Mouse (Mus musculus): ENCODE results near the gene Mllt11. TPM values are rescaled to one million over a fixed set of nuclear protein-coding genes. Genes with fewer than 3 reads are reported as not detected.
"Not testable (repeated sequence)": the region's sequence is repeated elsewhere in the genome, so short reads cannot be mapped to it uniquely, and the experiment has no call there.

Gene Mllt11
- polyA plus RNA-seq, 1 experiment, result 13.1 TPM

DNA sequence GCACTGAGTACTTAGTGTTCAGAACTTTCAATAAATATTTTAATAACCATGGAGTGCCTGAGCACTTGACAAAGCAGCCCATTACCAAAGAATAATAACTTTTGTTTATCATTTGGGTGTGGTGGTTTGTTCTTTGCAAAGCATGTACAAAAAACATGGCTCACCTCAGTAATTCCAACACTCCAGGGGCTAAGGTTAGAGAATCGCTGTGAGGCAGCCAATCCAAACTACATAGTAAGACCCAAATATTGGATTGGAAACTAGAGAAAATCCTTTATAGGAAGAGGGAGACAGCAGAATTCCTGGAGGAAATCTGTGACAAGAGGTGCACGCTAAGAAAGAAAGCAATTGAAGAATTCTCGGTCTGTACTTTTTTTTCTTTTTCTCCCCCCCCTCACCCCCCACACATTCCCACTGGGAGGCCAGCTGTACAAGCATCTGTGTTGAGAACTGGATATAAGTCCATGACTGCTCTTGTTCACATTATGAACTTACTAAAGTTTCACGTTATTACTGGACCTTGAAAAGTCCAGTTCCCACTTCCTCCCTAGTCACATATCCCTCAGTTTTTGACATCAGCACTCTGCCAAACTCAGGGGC lies 15.2 kb downstream of the Mllt11 start:
- H3K4me3 ChIP-seq (ENCODE audit: low read depth, low read length), result peak overlapping the region; percentile 58
- H3K27ac ChIP-seq (ENCODE audit: insufficient read depth, low read length), result peak overlapping the region; percentile 45; the same call in 1 of the 2 replicates
- H3K27me3 ChIP-seq (ENCODE audit: control insufficient read depth, insufficient read depth, low read length, poor library complexity, severe bottlenecking), result no peaks in the 10 kb centered on the region
- H3K9me3 ChIP-seq (replicated peaks; ENCODE audit: control insufficient read depth, insufficient read depth, low read length, poor library complexity, severe bottlenecking), result no peaks in the 10 kb centered on the region
- H3K9ac ChIP-seq (ENCODE audit: low read depth, poor library complexity, severe bottlenecking), result peak overlapping the region; percentile 90
- H3K4me1 ChIP-seq (ENCODE audit: control insufficient read depth, insufficient read depth, low read length), result no peaks in the 10 kb centered on the region
- peaks cover 15% of the 10 kb centered on the region for H3K36me3 ChIP-seq (ENCODE audit: control insufficient read depth, insufficient read depth, low read length, poor library complexity, severe bottlenecking)
- no peak for TF ChIP-seq EP300 (IDR thresholded peaks at IDR 0.05; ENCODE audit: insufficient read depth, low read depth, low read length)
- no peak for TF ChIP-seq POLR2A (IDR thresholded peaks at IDR 0.05; ENCODE audit: insufficient read depth, low read length)
- TF ChIP-seq CTCF (IDR thresholded peaks at IDR 0.05; ENCODE audit: low read depth, low read length), result no peak

DNA sequence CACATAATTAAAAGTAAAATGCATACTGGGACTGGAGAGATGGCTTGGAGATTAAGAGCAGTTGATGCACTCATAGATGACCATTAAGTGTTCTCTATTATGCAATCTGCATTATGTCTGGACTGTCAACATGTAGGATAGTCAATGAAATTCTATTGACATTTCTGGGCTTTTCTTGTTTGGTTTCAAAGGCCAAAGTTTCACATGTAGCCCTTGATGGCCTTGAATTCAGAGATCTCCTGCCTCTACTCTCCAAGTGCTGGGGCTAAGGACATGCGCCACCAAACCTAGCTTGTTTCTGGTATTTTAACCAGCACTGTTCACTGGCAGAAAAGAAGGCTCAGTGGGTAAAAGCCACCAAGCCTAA lies 18.4 kb downstream of the Mllt11 start:
- Histone ChIP-seq H3K4me3 (ENCODE audit: low read depth, low read length) (no peak overlapping the region), H3K9me3 (replicated peaks; ENCODE audit: control insufficient read depth, insufficient read depth, low read length, poor library complexity, severe bottlenecking) (no peaks in the 10 kb centered on the region), H3K9ac (ENCODE audit: low read depth, poor library complexity, severe bottlenecking) (no peak overlapping the region), H3K4me1 (ENCODE audit: control insufficient read depth, insufficient read depth, low read length) (no peaks in the 10 kb centered on the region), H3K27ac (ENCODE audit: insufficient read depth, low read length) (no peak overlapping the region), H3K27me3 (ENCODE audit: control insufficient read depth, insufficient read depth, low read length, poor library complexity, severe bottlenecking) (no peaks in the 10 kb centered on the region), H3K36me3 (ENCODE audit: control insufficient read depth, insufficient read depth, low read length, poor library complexity, severe bottlenecking) (peaks cover 15% of the 10 kb centered on the region)
- TF ChIP-seq EP300 (IDR thresholded peaks at IDR 0.05; ENCODE audit: insufficient read depth, low read depth, low read length) (no peak), POLR2A (IDR thresholded peaks at IDR 0.05; ENCODE audit: insufficient read depth, low read length) (no peak), CTCF (IDR thresholded peaks at IDR 0.05; ENCODE audit: low read depth, low read length) (no peak)

DNA sequence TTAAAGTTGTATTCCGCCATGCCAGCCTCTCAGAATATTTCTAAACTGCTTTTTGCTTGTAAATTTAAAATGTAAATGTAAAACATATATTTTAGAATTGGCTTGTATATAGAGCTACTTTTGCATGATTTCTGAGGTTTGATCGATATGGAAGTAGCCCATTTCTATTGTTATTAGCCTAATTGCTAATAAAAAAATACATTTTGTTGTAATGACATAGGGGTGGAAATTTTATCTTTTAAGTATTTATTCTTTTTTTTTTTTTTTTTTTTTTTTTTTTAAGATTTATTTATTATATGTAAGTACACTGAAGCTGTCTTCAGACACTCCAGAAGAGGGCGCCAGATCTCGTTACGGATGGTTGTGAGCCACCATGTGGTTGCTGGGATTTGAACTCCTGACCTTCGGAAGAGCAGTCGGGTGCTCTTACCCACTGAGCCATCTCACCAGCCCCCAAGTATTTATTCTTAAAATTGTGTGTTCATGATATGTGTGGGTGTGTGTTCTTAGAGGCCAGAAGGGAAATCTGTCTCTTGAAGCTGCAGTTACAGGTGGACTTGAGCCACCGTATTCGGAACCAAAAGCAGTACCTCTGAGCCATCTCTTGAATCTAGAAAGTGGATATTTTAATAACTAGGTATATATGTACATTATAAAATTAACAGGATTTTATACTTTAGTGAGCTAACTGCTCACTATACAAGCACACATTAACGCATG lies 18.9 kb downstream of the Mllt11 start:
- not testable (repeated sequence) for H3K9ac ChIP-seq (ENCODE audit: low read depth, poor library complexity, severe bottlenecking); H3K27me3 ChIP-seq (ENCODE audit: control insufficient read depth, insufficient read depth, low read length, poor library complexity, severe bottlenecking); H3K27ac ChIP-seq (ENCODE audit: insufficient read depth, low read length); H3K9me3 ChIP-seq (replicated peaks; ENCODE audit: control insufficient read depth, insufficient read depth, low read length, poor library complexity, severe bottlenecking); H3K4me1 ChIP-seq (ENCODE audit: control insufficient read depth, insufficient read depth, low read length); H3K4me3 ChIP-seq (ENCODE audit: low read depth, low read length)
- peaks cover 15% of the 10 kb centered on the region for H3K36me3 ChIP-seq (ENCODE audit: control insufficient read depth, insufficient read depth, low read length, poor library complexity, severe bottlenecking)

DNA sequence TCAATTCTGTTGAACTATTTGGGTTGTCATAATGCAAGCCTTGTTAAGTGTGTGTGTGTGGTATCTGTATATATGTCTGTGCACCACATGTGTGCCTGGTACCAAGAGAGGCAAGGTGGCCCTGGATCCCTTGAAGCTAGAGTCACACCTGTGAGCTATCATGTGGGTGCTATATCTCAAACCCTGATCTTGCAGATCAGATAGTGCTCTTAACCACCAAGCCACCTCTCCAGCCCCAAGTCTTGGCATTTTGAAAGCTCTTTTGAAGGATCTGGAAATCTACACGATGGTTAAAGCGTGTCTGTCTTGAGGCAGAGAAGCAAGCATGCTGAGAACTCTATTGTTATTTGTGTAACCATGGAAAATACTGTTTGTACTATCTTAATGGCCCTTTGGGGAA lies 21.4 kb downstream of the Mllt11 start:
- Histone ChIP-seq H3K27ac (ENCODE audit: insufficient read depth, low read length) (no peak overlapping the region), H3K9ac (ENCODE audit: low read depth, poor library complexity, severe bottlenecking) (no peak overlapping the region), H3K27me3 (ENCODE audit: control insufficient read depth, insufficient read depth, low read length, poor library complexity, severe bottlenecking) (no peaks in the 10 kb centered on the region), H3K4me1 (ENCODE audit: control insufficient read depth, insufficient read depth, low read length) (no peaks in the 10 kb centered on the region), H3K9me3 (replicated peaks; ENCODE audit: control insufficient read depth, insufficient read depth, low read length, poor library complexity, severe bottlenecking) (no peaks in the 10 kb centered on the region), H3K4me3 (ENCODE audit: low read depth, low read length) (no peak overlapping the region), H3K36me3 (ENCODE audit: control insufficient read depth, insufficient read depth, low read length, poor library complexity, severe bottlenecking) (peaks cover 17% of the 10 kb centered on the region)
- TF ChIP-seq EP300 (IDR thresholded peaks at IDR 0.05; ENCODE audit: insufficient read depth, low read depth, low read length), result no peak
- no peak for TF ChIP-seq CTCF (IDR thresholded peaks at IDR 0.05; ENCODE audit: low read depth, low read length)
- TF ChIP-seq POLR2A (IDR thresholded peaks at IDR 0.05; ENCODE audit: insufficient read depth, low read length), result no peak

DNA sequence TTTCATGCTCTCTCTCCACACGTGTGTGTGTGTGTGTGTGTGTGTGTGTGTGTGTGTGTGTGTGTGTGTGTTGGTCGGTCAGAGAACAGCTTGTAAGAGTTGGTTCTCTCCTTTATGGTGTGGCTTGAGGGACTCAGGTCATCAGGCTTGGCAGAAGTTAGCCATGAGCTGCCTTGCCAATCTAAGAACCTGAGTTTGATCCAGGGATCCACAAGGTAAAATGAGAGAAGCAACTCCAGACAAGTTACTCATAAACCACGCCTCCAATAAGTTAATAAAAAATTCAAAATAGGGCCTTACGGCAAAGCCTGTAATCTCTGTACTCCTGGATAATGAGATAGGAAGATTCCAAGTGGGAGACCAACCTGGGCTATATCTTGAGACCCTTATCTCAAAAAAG lies 23.7 kb downstream of the Mllt11 start:
- peaks cover 24% of the 10 kb centered on the region for H3K36me3 ChIP-seq (ENCODE audit: control insufficient read depth, insufficient read depth, low read length, poor library complexity, severe bottlenecking)
- TF ChIP-seq CTCF (IDR thresholded peaks at IDR 0.05; ENCODE audit: low read depth, low read length), result no peak
- TF ChIP-seq POLR2A (IDR thresholded peaks at IDR 0.05; ENCODE audit: insufficient read depth, low read length), result no peak
- TF ChIP-seq EP300 (IDR thresholded peaks at IDR 0.05; ENCODE audit: insufficient read depth, low read depth, low read length), result no peak
- H3K4me3 ChIP-seq (ENCODE audit: low read depth, low read length), result no peak overlapping the region
- H3K27ac ChIP-seq (ENCODE audit: insufficient read depth, low read length), result no peak overlapping the region
- no peaks in the 10 kb centered on the region for H3K9me3 ChIP-seq (replicated peaks; ENCODE audit: control insufficient read depth, insufficient read depth, low read length, poor library complexity, severe bottlenecking)
- no peaks in the 10 kb centered on the region for H3K27me3 ChIP-seq (ENCODE audit: control insufficient read depth, insufficient read depth, low read length, poor library complexity, severe bottlenecking)
- H3K9ac ChIP-seq (ENCODE audit: low read depth, poor library complexity, severe bottlenecking), result no peak overlapping the region
- H3K4me1 ChIP-seq (ENCODE audit: control insufficient read depth, insufficient read depth, low read length), result no peaks in the 10 kb centered on the region

DNA sequence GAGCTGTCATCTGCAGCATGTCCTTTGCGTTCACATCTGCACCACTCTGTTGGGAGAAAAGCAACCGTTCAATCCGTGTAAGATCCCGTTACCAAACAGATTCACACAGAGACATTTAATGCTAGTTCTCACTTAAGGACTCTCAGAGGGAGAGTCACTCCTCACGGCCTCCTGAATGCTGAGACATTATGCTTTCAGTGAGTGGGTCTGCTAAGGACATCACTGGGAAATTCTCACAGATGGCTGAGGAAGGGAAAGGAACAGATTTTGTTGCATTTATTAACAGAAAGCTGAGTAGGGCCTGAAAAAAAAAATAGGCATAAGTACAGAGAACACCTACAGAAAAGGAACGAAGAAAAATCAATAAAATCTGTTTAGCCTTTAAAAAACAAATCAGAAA lies 28.1 kb downstream of the Mllt11 start:
- Histone ChIP-seq H3K27me3 (ENCODE audit: control insufficient read depth, insufficient read depth, low read length, poor library complexity, severe bottlenecking) (no peaks in the 10 kb centered on the region), H3K9me3 (replicated peaks; ENCODE audit: control insufficient read depth, insufficient read depth, low read length, poor library complexity, severe bottlenecking) (no peaks in the 10 kb centered on the region), H3K4me1 (ENCODE audit: control insufficient read depth, insufficient read depth, low read length) (no peaks in the 10 kb centered on the region), H3K4me3 (ENCODE audit: low read depth, low read length) (no peak overlapping the region), H3K27ac (ENCODE audit: insufficient read depth, low read length) (no peak overlapping the region), H3K9ac (ENCODE audit: low read depth, poor library complexity, severe bottlenecking) (no peak overlapping the region), H3K36me3 (ENCODE audit: control insufficient read depth, insufficient read depth, low read length, poor library complexity, severe bottlenecking) (peaks cover 43% of the 10 kb centered on the region)
- TF ChIP-seq POLR2A (IDR thresholded peaks at IDR 0.05; ENCODE audit: insufficient read depth, low read length), result no peak
- no peak for TF ChIP-seq EP300 (IDR thresholded peaks at IDR 0.05; ENCODE audit: insufficient read depth, low read depth, low read length)
- TF ChIP-seq CTCF (IDR thresholded peaks at IDR 0.05; ENCODE audit: low read depth, low read length), result no peak
